Mouse (Mus musculus) stomach, postnatal 0 days (tissue): ENCODE measurements at regions not wholly inside any gene's neighbourhood (a gene's known extent, or its start where the extent isn't known, plus 50 kb on each side); places are given as distances from the start of the nearest gene placed in this dataset.

Experiments
- CTCF ChIP-seq: IDR thresholded peaks from 2 replicates; pipeline ENCODE4 v1.5.1; 2016; ENCODE audit warnings: antibody characterized with exemption, low read depth, mild to moderate bottlenecking, moderate library complexity
- EP300 ChIP-seq: optimal IDR thresholded peaks from 2 replicates; pipeline ENCODE3; 2016; ENCODE audit warnings: antibody characterized with exemption

GRCm38 (mm10) chr17:43156116-43156515 is 114.0 kb upstream of the Adgrf1 start:
- TF ChIP-seq CTCF (no peak), EP300 (no peak)
